Mouse (Mus musculus): ENCODE measurements around the gene Cacng2. TPM values are rescaled to one million over a fixed set of nuclear protein-coding genes. Genes with fewer than 3 reads are reported as not detected.

The Cacng2 gene
- polyA plus RNA-seq, 1 experiment from 2014 or later: 0.22 TPM

- Histone ChIP-seq H3K27ac (replicated peaks) (no peak overlapping the region), H3K4me3 (no peak overlapping the region), H3K4me1 (peaks cover 3% of the 10 kb centered on the region; the same call in 1 of the 2 replicates), H3K36me3 (no peaks in the 10 kb centered on the region), H3K9me3 (replicated peaks) (no peaks in the 10 kb centered on the region), H3K27me3 (ENCODE audit: low read depth, poor library complexity, severe bottlenecking) (no peaks in the 10 kb centered on the region)
- DNase-seq (ENCODE audit: low spot score): peak; percentile 75
- WGBS: 28% methylated on average over 18 of the region's 18 CpGs
Observed at GRCm38 (mm10) chr15:77982195-77982939, 137.5 kb downstream of the Cacng2 start.

GRCm38 (mm10) chr15:77981181-77981680, 138.6 kb downstream of the Cacng2 start:
- no peaks in the 10 kb centered on the region for H3K27me3 ChIP-seq (ENCODE audit: low read depth, poor library complexity, severe bottlenecking)
- no peak overlapping the region for H3K4me3 ChIP-seq
- WGBS: 69% methylated on average over 5 of the region's 5 CpGs
- H3K4me1 ChIP-seq: peaks cover 3% of the 10 kb centered on the region; the same call in 1 of the 2 replicates
- no peak for DNase-seq (ENCODE audit: low spot score)
- no peak overlapping the region for H3K27ac ChIP-seq (replicated peaks)
- H3K9me3 ChIP-seq (replicated peaks): no peaks in the 10 kb centered on the region
- no peaks in the 10 kb centered on the region for H3K36me3 ChIP-seq

GRCm38 (mm10) chr15:77979427-77979865, 140.4 kb downstream of the Cacng2 start:
- Histone ChIP-seq H3K4me3 (no peak overlapping the region), H3K4me1 (peaks cover 3% of the 10 kb centered on the region; the same call in 1 of the 2 replicates), H3K27me3 (ENCODE audit: low read depth, poor library complexity, severe bottlenecking) (no peaks in the 10 kb centered on the region), H3K27ac (replicated peaks) (no peak overlapping the region), H3K9me3 (replicated peaks) (no peaks in the 10 kb centered on the region), H3K36me3 (no peaks in the 10 kb centered on the region)
- 86% methylated on average over 10 of the region's 10 CpGs for WGBS
- no peak for DNase-seq (ENCODE audit: low spot score)

- no peaks in the 10 kb centered on the region for H3K27me3 ChIP-seq (ENCODE audit: low read depth, poor library complexity, severe bottlenecking)
- no peak for DNase-seq (ENCODE audit: low spot score)
- no peaks in the 10 kb centered on the region for H3K4me1 ChIP-seq
- H3K4me3 ChIP-seq: no peak overlapping the region
- no peaks in the 10 kb centered on the region for H3K9me3 ChIP-seq (replicated peaks)
- H3K36me3 ChIP-seq: no peaks in the 10 kb centered on the region
- H3K27ac ChIP-seq (replicated peaks): no peak overlapping the region
- WGBS: 68% methylated on average over 3 of the region's 3 CpGs
Observed at GRCm38 (mm10) chr15:77977663-77978062, 142.2 kb downstream of the Cacng2 start.

GRCm38 (mm10) chr15:77974165-77974841, 145.5 kb downstream of the Cacng2 start:
- 75% methylated on average over 6 of the region's 6 CpGs for WGBS
- no peak for DNase-seq (ENCODE audit: low spot score)
- H3K27ac ChIP-seq (replicated peaks): no peak overlapping the region
- no peaks in the 10 kb centered on the region for H3K9me3 ChIP-seq (replicated peaks)
- no peaks in the 10 kb centered on the region for H3K27me3 ChIP-seq (ENCODE audit: low read depth, poor library complexity, severe bottlenecking)
- no peaks in the 10 kb centered on the region for H3K36me3 ChIP-seq
- H3K4me1 ChIP-seq: peaks cover 17% of the 10 kb centered on the region
- H3K4me3 ChIP-seq: no peak overlapping the region

- WGBS: under 1% methylated on average over 72 of the region's 72 CpGs
- H3K4me3 ChIP-seq: peak within 1 kb of the TSS; percentile 92
- DNase-seq (ENCODE audit: low spot score): peak; percentile 96
- H3K9me3 ChIP-seq (replicated peaks): no peaks in the 10 kb centered on the region
- peak within 1 kb of the TSS; percentile 95 for H3K27ac ChIP-seq (replicated peaks)
- peaks cover 34% of the 10 kb centered on the region for H3K36me3 ChIP-seq
- no peaks in the 10 kb centered on the region for H3K27me3 ChIP-seq (ENCODE audit: low read depth, poor library complexity, severe bottlenecking)
- peaks cover 28% of the 10 kb centered on the region for H3K4me1 ChIP-seq
Observed at GRCm38 (mm10) chr15:77970470-77971292, 149.1 kb downstream of the Cacng2 start, which contains the start of gene Eif3d. Eif3d (minus strand) TSS chr15:77970813.

GRCm38 (mm10) chr15:77969940-77970469, 149.8 kb downstream of the Cacng2 start:
- H3K9me3 ChIP-seq (replicated peaks): no peaks in the 10 kb centered on the region
- H3K4me1 ChIP-seq: peaks cover 28% of the 10 kb centered on the region
- peak overlapping the region; percentile 92 for H3K4me3 ChIP-seq
- no peaks in the 10 kb centered on the region for H3K27me3 ChIP-seq (ENCODE audit: low read depth, poor library complexity, severe bottlenecking)
- peaks cover 41% of the 10 kb centered on the region for H3K36me3 ChIP-seq
- 6% methylated on average over 15 of the region's 15 CpGs for WGBS
- peak overlapping the region; percentile 95 for H3K27ac ChIP-seq (replicated peaks)
- DNase-seq (ENCODE audit: low spot score): no peak

- no peaks in the 10 kb centered on the region for H3K27me3 ChIP-seq (ENCODE audit: low read depth, poor library complexity, severe bottlenecking)
- H3K4me3 ChIP-seq: no peak overlapping the region
- no peak for DNase-seq (ENCODE audit: low spot score)
- peaks cover 90% of the 10 kb centered on the region for H3K36me3 ChIP-seq
- no peak overlapping the region for H3K27ac ChIP-seq (replicated peaks)
- WGBS: 87% methylated on average over 9 of the region's 9 CpGs
- no peaks in the 10 kb centered on the region for H3K9me3 ChIP-seq (replicated peaks)
- H3K4me1 ChIP-seq: peaks cover 18% of the 10 kb centered on the region
Observed at GRCm38 (mm10) chr15:77965117-77965528, 154.7 kb downstream of the Cacng2 start.

- WGBS: 97% methylated on average over 5 of the region's 5 CpGs
- no peak for DNase-seq (ENCODE audit: low spot score)
- H3K27ac ChIP-seq (replicated peaks): no peak overlapping the region
- peaks cover under 1% of the 10 kb centered on the region; the same call in 1 of the 2 replicates for H3K4me1 ChIP-seq
- H3K27me3 ChIP-seq (ENCODE audit: low read depth, poor library complexity, severe bottlenecking): peaks cover 6% of the 10 kb centered on the region; the same call in 1 of the 2 replicates
- no peaks in the 10 kb centered on the region for H3K9me3 ChIP-seq (replicated peaks)
- H3K4me3 ChIP-seq: no peak overlapping the region
- H3K36me3 ChIP-seq: peaks cover 96% of the 10 kb centered on the region
Observed at GRCm38 (mm10) chr15:77962447-77962846, 157.4 kb downstream of the Cacng2 start.

GRCm38 (mm10) chr15:77960693-77961092, 159.1 kb downstream of the Cacng2 start:
- Histone ChIP-seq H3K27me3 (ENCODE audit: low read depth, poor library complexity, severe bottlenecking) (peaks cover 21% of the 10 kb centered on the region), H3K9me3 (replicated peaks) (no peaks in the 10 kb centered on the region), H3K4me3 (no peak overlapping the region), H3K27ac (replicated peaks) (no peak overlapping the region), H3K4me1 (peaks cover 18% of the 10 kb centered on the region), H3K36me3 (peaks cover 78% of the 10 kb centered on the region)
- DNase-seq (ENCODE audit: low spot score): no peak
- WGBS: 91% methylated on average over 6 of the region's 6 CpGs

GRCm38 (mm10) chr15:77958071-77958470, 161.8 kb downstream of the Cacng2 start:
- Histone ChIP-seq H3K4me1 (peaks cover 29% of the 10 kb centered on the region), H3K4me3 (no peak overlapping the region), H3K9me3 (replicated peaks) (no peaks in the 10 kb centered on the region), H3K27me3 (ENCODE audit: low read depth, poor library complexity, severe bottlenecking) (peaks cover 43% of the 10 kb centered on the region), H3K36me3 (peaks cover 53% of the 10 kb centered on the region), H3K27ac (replicated peaks) (no peak overlapping the region)
- DNase-seq (ENCODE audit: low spot score): no peak
- WGBS: 68% methylated on average over 3 of the region's 3 CpGs

- Histone ChIP-seq H3K27me3 (ENCODE audit: low read depth, poor library complexity, severe bottlenecking) (peaks cover 43% of the 10 kb centered on the region), H3K4me3 (no peak overlapping the region), H3K4me1 (peaks cover 29% of the 10 kb centered on the region), H3K27ac (replicated peaks) (no peak overlapping the region), H3K36me3 (peaks cover 53% of the 10 kb centered on the region), H3K9me3 (replicated peaks) (no peaks in the 10 kb centered on the region)
- whole genome bisulfite sequencing: 54% methylated on average over 5 of the region's 5 CpGs
- no peak for DNase-seq (ENCODE audit: low spot score)
Observed at GRCm38 (mm10) chr15:77957625-77958024, 162.2 kb downstream of the Cacng2 start.
